Mouse (Mus musculus) erythroblast, embryonic 14.5 days (primary cell): ENCODE data around the gene Srsf9.

Experiments
- GATA1 ChIP-seq: IDR thresholded peaks from 2 replicates; pipeline ENCODE4 v1.6.1; 2012; ENCODE audit warnings: low read length, inconsistent platforms, mixed read lengths
- TAL1 ChIP-seq: IDR thresholded peaks from 3 replicates; pipeline ENCODE4 v1.6.1; 2012; ENCODE audit warnings: low read length, inconsistent platforms, mixed read lengths

- no peak for TF ChIP-seq GATA1
- no peak for TF ChIP-seq TAL1
These were observed 36.1 kb downstream of the Srsf9 start for GRCm38 (mm10) chr5:115362819-115363714.
